Mouse (Mus musculus): ENCODE results near the gene Lep. TPM values are rescaled to one million over a fixed set of nuclear protein-coding genes. Genes with fewer than 3 reads are reported as not detected.

Lep gene
- polyA plus RNA-seq, 1 experiment from 2014 or later = not detected

DNA sequence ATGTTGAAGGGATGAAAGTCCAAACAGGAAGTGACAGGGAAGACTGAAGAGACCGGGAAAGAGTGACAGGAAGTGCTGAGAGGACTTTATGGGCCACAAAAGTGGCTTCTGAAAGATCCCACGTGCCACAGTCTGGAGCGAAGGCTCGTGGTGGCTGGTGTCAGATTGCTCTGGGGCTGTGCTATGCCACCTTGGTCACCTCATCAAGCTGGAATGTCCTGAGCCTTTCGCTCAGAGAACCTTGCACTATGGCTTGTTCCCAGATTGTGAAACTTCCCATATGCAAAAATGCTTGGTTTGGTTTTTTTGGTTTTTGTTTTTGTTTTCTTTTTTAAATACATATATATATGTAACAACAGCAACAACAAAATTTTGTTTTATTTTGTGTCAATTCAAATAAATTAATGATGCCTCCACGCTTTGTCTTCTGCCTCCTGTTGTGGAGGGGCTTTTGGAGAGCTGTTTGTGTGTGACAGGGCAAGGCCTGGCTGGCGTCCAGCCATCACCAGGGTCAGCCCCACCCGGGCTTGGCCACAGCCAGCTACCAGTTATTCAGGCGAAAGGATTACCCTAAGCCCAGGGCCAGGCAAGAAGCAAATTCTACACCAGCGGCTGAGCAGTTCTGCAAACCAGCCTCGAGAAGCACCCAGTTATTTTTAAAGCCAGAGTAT, 13.6 kb downstream of the Lep start:
- no peaks in the 10 kb centered on the region for H3K9me3 ChIP-seq (ENCODE audit: control insufficient read depth, low read length)
- 60% methylated on average over 11 of the region's 11 CpGs for WGBS
- H3K4me1 ChIP-seq (ENCODE audit: control insufficient read depth, insufficient read depth, low read length) = no peaks in the 10 kb centered on the region
- H3K27ac ChIP-seq (ENCODE audit: low read length) = no peak overlapping the region
- H3K27me3 ChIP-seq (replicated peaks; ENCODE audit: control insufficient read depth, insufficient read depth, low read length) = no peaks in the 10 kb centered on the region
- no peaks in the 10 kb centered on the region for H3K36me3 ChIP-seq (ENCODE audit: control insufficient read depth, insufficient read depth, low read length)
- H3K4me3 ChIP-seq (ENCODE audit: low read length) = no peak overlapping the region
- ATAC-seq = no peak
- H3K4me2 ChIP-seq (ENCODE audit: low read depth, low read length) = no peak overlapping the region
- no peak overlapping the region for H3K9ac ChIP-seq (ENCODE audit: low read depth, low read length)

DNA sequence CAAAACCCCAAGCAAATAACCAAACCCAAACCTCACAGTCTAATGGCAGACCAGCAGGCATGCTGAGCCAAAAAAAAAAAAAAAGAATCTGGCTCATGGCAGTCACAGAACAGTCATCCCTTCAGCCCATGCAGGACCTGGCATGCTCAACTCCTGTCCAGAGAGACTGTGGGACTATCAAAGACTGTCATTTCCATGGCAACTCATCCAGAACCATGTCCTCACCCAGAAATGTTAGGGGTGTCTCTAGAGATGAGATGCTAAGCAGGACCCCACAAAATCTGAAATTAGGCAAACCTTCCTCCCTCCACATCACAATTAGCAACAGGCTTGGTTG, 14.1 kb downstream of the Lep start:
- ATAC-seq = no peak

DNA sequence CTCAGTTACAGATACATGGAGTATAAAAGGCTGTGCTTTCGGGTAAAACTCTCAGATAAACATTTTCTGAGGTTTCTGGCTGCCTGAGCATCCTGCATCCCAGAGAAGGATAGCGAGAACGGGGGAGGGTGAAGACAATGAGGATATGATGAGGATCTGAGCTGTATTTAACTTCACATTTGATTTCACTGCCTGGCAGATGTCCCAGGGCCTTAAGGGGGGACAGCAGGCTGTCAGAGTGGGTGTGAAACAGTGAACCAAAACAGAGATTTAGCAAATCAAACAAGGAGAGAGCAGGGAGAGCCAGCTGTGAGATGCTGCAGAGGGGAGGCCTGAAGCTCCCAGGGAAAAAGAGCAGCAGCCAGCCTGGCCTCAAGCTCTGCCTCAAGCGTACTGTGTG, 19.3 kb downstream of the Lep start:
- Histone ChIP-seq H3K36me3 (ENCODE audit: control insufficient read depth, insufficient read depth, low read length) (no peaks in the 10 kb centered on the region), H3K9ac (ENCODE audit: low read depth, low read length) (no peak overlapping the region), H3K4me1 (ENCODE audit: control insufficient read depth, insufficient read depth, low read length) (no peaks in the 10 kb centered on the region), H3K9me3 (ENCODE audit: control insufficient read depth, low read length) (no peaks in the 10 kb centered on the region), H3K27me3 (replicated peaks; ENCODE audit: control insufficient read depth, insufficient read depth, low read length) (no peaks in the 10 kb centered on the region), H3K4me2 (ENCODE audit: low read depth, low read length) (no peak overlapping the region), H3K27ac (ENCODE audit: low read length) (no peak overlapping the region), H3K4me3 (ENCODE audit: low read length) (no peak overlapping the region)
- 40% methylated on average over 4 of the region's 4 CpGs for WGBS
- no peak for ATAC-seq

More for the DNA sequence above, 14.1 kb downstream of the Lep start:
- Histone ChIP-seq H3K9me3 (ENCODE audit: control insufficient read depth, low read length) (no peaks in the 10 kb centered on the region), H3K27ac (ENCODE audit: low read length) (no peak overlapping the region), H3K4me2 (ENCODE audit: low read depth, low read length) (no peak overlapping the region), H3K36me3 (ENCODE audit: control insufficient read depth, insufficient read depth, low read length) (no peaks in the 10 kb centered on the region), H3K9ac (ENCODE audit: low read depth, low read length) (no peak overlapping the region), H3K4me1 (ENCODE audit: control insufficient read depth, insufficient read depth, low read length) (no peaks in the 10 kb centered on the region), H3K27me3 (replicated peaks; ENCODE audit: control insufficient read depth, insufficient read depth, low read length) (no peaks in the 10 kb centered on the region), H3K4me3 (ENCODE audit: low read length) (no peak overlapping the region)

DNA sequence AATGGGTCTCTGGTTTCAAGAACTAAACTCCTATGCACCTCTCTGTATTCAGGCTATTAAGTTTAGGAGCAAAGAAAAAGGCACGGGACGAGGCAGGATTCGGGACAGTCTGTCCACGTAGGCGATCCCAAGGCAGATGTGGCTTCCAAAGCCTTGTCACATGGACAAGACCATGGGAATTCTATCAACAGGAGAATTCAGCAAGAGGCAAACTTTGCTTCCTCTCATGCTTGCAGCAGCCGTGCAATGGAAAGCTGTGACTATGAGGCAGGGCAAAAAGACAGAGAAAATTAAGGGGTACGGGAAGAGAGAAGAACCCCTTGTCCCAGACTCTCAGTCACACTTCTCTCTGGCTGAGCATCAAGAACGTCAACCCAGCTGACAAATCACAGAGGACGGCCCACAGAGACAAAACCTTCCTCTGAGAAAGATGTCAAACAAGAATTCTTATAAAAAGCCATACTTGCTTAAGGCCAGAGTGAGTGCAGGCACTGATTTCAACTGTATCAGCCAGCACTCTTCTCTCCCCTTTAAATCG, 21.9 kb downstream of the Lep start:
- Histone ChIP-seq H3K4me3 (ENCODE audit: low read length) (no peak overlapping the region), H3K9ac (ENCODE audit: low read depth, low read length) (no peak overlapping the region), H3K27me3 (replicated peaks; ENCODE audit: control insufficient read depth, insufficient read depth, low read length) (no peaks in the 10 kb centered on the region), H3K4me1 (ENCODE audit: control insufficient read depth, insufficient read depth, low read length) (no peaks in the 10 kb centered on the region), H3K36me3 (ENCODE audit: control insufficient read depth, insufficient read depth, low read length) (no peaks in the 10 kb centered on the region), H3K27ac (ENCODE audit: low read length) (no peak overlapping the region), H3K9me3 (ENCODE audit: control insufficient read depth, low read length) (no peaks in the 10 kb centered on the region), H3K4me2 (ENCODE audit: low read depth, low read length) (no peak overlapping the region)
- ATAC-seq = no peak
- WGBS = 76% methylated on average over 10 of the region's 10 CpGs

DNA sequence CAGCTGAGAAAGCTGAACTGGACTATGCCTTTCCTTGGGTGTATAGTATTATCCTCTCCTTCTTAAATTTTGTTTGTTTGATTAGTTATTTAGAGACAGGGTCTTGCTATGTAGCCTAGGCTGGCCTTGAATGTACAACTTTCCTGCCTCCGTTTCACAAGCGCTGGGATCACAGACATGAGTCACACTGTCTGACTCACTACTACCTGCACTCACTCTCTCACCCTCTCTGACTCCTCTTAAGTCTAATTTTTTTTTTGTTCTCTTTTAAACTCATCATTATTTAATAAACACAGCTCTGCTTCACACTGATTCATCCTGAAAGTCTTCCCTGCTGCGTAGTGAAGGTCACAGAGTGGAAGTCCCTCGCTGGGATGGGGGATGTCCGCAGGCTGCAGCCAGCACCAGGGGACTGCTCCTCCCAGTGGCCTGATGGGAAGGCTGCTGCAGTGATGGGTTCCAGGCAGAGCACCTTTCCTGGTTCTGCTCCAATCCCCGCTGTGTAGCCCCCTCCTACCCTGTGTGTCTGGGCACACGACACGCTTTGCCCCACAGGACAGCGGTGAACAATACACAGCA, 22.8 kb downstream of the Lep start:
- ATAC-seq = no peak
- H3K4me1 ChIP-seq (ENCODE audit: control insufficient read depth, insufficient read depth, low read length) = no peaks in the 10 kb centered on the region
- H3K36me3 ChIP-seq (ENCODE audit: control insufficient read depth, insufficient read depth, low read length) = no peaks in the 10 kb centered on the region
- H3K4me2 ChIP-seq (ENCODE audit: low read depth, low read length) = no peak overlapping the region
- no peak overlapping the region for H3K4me3 ChIP-seq (ENCODE audit: low read length)
- 40% methylated on average over 9 of the region's 9 CpGs for WGBS
- H3K9me3 ChIP-seq (ENCODE audit: control insufficient read depth, low read length) = no peaks in the 10 kb centered on the region
- no peak overlapping the region for H3K9ac ChIP-seq (ENCODE audit: low read depth, low read length)
- no peak overlapping the region for H3K27ac ChIP-seq (ENCODE audit: low read length)
- no peaks in the 10 kb centered on the region for H3K27me3 ChIP-seq (replicated peaks; ENCODE audit: control insufficient read depth, insufficient read depth, low read length)

DNA sequence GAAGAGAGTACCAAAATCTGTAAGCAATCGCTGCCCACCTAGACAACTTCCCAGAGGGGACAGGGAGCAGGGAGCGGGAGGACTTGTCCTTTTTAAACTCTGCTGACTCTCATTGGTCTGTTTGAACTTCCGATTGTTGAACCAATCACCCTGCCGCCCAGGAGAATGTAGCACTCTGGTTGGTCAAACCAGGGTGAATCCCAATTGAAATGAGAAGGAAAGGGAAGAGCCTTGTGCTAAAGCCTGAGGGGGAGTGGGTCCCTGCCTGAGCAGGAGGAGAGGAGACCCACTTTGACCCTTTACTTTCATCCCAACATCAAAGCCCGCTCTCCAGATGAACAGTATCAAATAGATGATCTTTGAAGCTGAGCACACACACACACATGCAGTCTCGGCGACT, 24.4 kb downstream of the Lep start:
- Histone ChIP-seq H3K36me3 (ENCODE audit: control insufficient read depth, insufficient read depth, low read length) (no peaks in the 10 kb centered on the region), H3K27me3 (replicated peaks; ENCODE audit: control insufficient read depth, insufficient read depth, low read length) (no peaks in the 10 kb centered on the region), H3K27ac (ENCODE audit: low read length) (no peak overlapping the region), H3K4me2 (ENCODE audit: low read depth, low read length) (no peak overlapping the region), H3K4me1 (ENCODE audit: control insufficient read depth, insufficient read depth, low read length) (no peaks in the 10 kb centered on the region), H3K9me3 (ENCODE audit: control insufficient read depth, low read length) (no peaks in the 10 kb centered on the region), H3K4me3 (ENCODE audit: low read length) (no peak overlapping the region), H3K9ac (ENCODE audit: low read depth, low read length) (no peak overlapping the region)
- ATAC-seq = no peak
- WGBS = 68% methylated on average over 7 of the region's 7 CpGs

DNA sequence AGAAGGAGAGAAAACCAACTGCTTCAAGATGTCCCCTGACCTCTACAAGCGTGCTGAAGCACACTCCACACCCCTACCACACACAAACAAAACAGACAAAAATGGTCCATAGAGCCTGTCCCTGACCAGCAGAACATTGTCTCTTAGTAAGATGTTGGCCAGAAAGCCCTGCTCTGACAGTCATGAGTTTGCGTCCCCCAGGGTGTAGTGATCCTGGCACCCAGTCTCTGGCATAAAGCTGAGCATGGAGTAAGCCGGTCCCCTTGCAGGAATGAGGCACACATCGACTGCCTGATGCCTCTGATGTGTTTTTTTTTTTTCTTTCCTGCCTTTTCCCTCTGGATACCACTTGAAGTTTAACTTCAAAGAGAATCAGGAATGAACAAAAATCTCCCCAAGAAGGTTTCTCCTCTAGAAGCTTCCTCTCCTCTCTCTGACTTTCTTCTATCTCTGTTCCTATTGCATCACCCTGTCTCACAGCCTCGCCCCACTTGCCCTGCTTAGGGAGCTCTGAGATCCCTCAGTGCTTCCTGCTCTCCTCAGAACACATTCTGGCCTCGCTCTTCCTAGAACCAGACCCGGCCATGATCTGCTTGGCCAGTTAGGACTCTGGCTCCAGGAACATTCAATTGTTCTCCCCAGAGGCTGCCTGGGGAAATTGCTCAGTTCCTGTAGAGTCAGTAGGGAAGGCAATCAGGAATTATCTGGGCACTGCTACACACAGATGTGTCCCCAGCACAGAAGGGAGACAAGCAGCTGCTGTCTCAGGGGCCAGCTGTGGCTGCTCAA, 28.1 kb downstream of the Lep start:
- H3K9me3 ChIP-seq (ENCODE audit: control insufficient read depth, low read length) = no peaks in the 10 kb centered on the region; the same call in 1 of the 2 replicates
- no peak overlapping the region for H3K4me3 ChIP-seq (ENCODE audit: low read length)
- no peak overlapping the region for H3K4me2 ChIP-seq (ENCODE audit: low read depth, low read length)
- H3K36me3 ChIP-seq (ENCODE audit: control insufficient read depth, insufficient read depth, low read length) = no peaks in the 10 kb centered on the region
- no peaks in the 10 kb centered on the region; the same call in 1 of the 2 replicates for H3K27me3 ChIP-seq (replicated peaks; ENCODE audit: control insufficient read depth, insufficient read depth, low read length)
- 70% methylated on average over 7 of the region's 7 CpGs for WGBS
- no peak overlapping the region for H3K27ac ChIP-seq (ENCODE audit: low read length)
- 0 out of 2 replicates have a peak, but pooled peaks have one; percentile 33 for ATAC-seq
- H3K4me1 ChIP-seq (ENCODE audit: control insufficient read depth, insufficient read depth, low read length) = no peaks in the 10 kb centered on the region
- no peak overlapping the region for H3K9ac ChIP-seq (ENCODE audit: low read depth, low read length)

DNA sequence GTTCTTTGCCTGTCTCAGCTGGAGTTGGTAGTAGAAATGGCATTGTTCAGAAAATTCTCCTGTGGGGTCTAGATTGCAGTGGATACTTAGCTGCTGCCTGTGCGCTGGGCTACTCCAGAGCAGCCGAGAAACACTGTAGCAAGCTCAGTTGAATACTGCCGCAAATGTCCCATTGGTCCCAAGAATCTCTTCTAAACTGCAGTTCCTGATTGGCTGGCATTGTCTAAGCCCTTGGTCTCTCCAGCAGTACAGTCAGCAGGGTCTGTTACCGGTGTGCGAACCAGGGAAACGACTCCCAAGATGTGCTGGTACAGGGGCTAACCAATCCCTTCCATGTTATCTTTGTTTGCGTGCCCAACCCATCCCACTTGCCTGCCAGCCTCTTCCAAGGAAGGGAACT, 32.2 kb downstream of the Lep start:
- Histone ChIP-seq H3K4me2 (ENCODE audit: low read depth, low read length) (no peak overlapping the region), H3K9me3 (ENCODE audit: control insufficient read depth, low read length) (no peaks in the 10 kb centered on the region; the same call in none of the 2 replicates)
- WGBS = 80% methylated on average over 7 of the region's 7 CpGs

DNA sequence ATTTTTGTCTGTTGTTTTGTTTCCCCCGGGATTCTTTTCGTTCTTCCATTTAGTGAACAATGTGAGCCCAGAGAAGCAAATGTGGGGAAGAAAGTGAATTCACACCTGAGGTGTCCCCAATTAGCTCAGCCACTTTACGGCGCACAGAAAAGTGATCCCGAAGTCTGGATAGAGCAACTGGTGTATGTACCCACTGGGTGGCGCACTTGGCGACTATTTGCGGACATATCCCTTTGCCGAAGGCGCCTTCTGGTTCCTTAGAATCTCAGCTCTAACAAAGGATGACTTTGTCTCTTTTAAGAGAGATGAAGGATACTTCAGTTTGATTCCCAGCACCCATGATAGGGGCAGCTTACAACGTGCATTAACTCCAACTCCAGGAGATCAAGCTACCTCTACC, 32.9 kb downstream of the Lep start:
- no peak overlapping the region for H3K9ac ChIP-seq (ENCODE audit: low read depth, low read length)
- no peaks in the 10 kb centered on the region; the same call in 1 of the 2 replicates for H3K27me3 ChIP-seq (replicated peaks; ENCODE audit: control insufficient read depth, insufficient read depth, low read length)
- H3K36me3 ChIP-seq (ENCODE audit: control insufficient read depth, insufficient read depth, low read length) = no peaks in the 10 kb centered on the region
- H3K4me2 ChIP-seq (ENCODE audit: low read depth, low read length) = no peak overlapping the region
- H3K9me3 ChIP-seq (ENCODE audit: control insufficient read depth, low read length) = no peaks in the 10 kb centered on the region; the same call in none of the 2 replicates
- ATAC-seq = no peak
- 58% methylated on average over 11 of the region's 11 CpGs for WGBS
- H3K4me3 ChIP-seq (ENCODE audit: low read length) = no peak overlapping the region
- H3K4me1 ChIP-seq (ENCODE audit: control insufficient read depth, insufficient read depth, low read length) = no peaks in the 10 kb centered on the region
- no peak overlapping the region for H3K27ac ChIP-seq (ENCODE audit: low read length)

More for the DNA sequence above, 32.2 kb downstream of the Lep start:
- Histone ChIP-seq H3K4me3 (ENCODE audit: low read length) (no peak overlapping the region), H3K36me3 (ENCODE audit: control insufficient read depth, insufficient read depth, low read length) (no peaks in the 10 kb centered on the region), H3K27ac (ENCODE audit: low read length) (no peak overlapping the region), H3K27me3 (replicated peaks; ENCODE audit: control insufficient read depth, insufficient read depth, low read length) (no peaks in the 10 kb centered on the region; the same call in 1 of the 2 replicates), H3K4me1 (ENCODE audit: control insufficient read depth, insufficient read depth, low read length) (no peaks in the 10 kb centered on the region), H3K9ac (ENCODE audit: low read depth, low read length) (no peak overlapping the region)
- no peak for ATAC-seq
